Mouse (Mus musculus): ENCODE data around the gene Slc6a6. TPM values are rescaled to one million over a fixed set of nuclear protein-coding genes. Genes with fewer than 3 reads are reported as not detected.

Gene Slc6a6
- polyA plus RNA-seq, 2 experiments, result 41.2 to 43.3 TPM

- Histone ChIP-seq H3K4me3 (replicated peaks; ENCODE audit: low read length) (no peak overlapping the region), H3K9ac (ENCODE audit: low read depth, low read length, severe bottlenecking) (no peak overlapping the region), H3K36me3 (ENCODE audit: control insufficient read depth, insufficient read depth, low read length) (peaks cover 19% of the 10 kb centered on the region), H3K9me3 (ENCODE audit: control insufficient read depth, low read length) (no peaks in the 10 kb centered on the region), H3K27me3 (ENCODE audit: control insufficient read depth, insufficient read depth, low read length) (no peaks in the 10 kb centered on the region), H3K27ac (replicated peaks; ENCODE audit: low read depth, low read length) (no peak overlapping the region), H3K4me2 (replicated peaks; ENCODE audit: low read depth, low read length, severe bottlenecking) (no peak overlapping the region), H3K4me1 (ENCODE audit: control insufficient read depth, insufficient read depth, low read length) (peaks cover 23% of the 10 kb centered on the region)
- ATAC-seq (ENCODE audit: low FRiP score, low read depth) (no peak), DNase-seq (ENCODE audit: low spot score) (no peak)
- 86% methylated on average over 2 of the region's 2 CpGs for WGBS
- TF ChIP-seq POLR2A (IDR thresholded peaks at IDR 0.05; ENCODE audit: borderline replicate concordance, extremely low read depth, insufficient read depth, insufficient read length), result no peak
Observed at GRCm38 (mm10) chr6:91718067-91718466, 34.2 kb downstream of the Slc6a6 start.

- H3K9me3 ChIP-seq (ENCODE audit: control insufficient read depth, low read length), result no peaks in the 10 kb centered on the region
- no peaks in the 10 kb centered on the region for H3K27me3 ChIP-seq (ENCODE audit: control insufficient read depth, insufficient read depth, low read length)
- TF ChIP-seq POLR2A (IDR thresholded peaks at IDR 0.05; ENCODE audit: borderline replicate concordance, extremely low read depth, insufficient read depth, insufficient read length), result no peak
- ATAC-seq (ENCODE audit: low FRiP score, low read depth), result no peak
- no peak overlapping the region for H3K27ac ChIP-seq (replicated peaks; ENCODE audit: low read depth, low read length)
- no peak overlapping the region for H3K4me2 ChIP-seq (replicated peaks; ENCODE audit: low read depth, low read length, severe bottlenecking)
- H3K36me3 ChIP-seq (ENCODE audit: control insufficient read depth, insufficient read depth, low read length), result peaks cover 25% of the 10 kb centered on the region
- H3K4me1 ChIP-seq (ENCODE audit: control insufficient read depth, insufficient read depth, low read length), result peaks cover 23% of the 10 kb centered on the region
- DNase-seq (ENCODE audit: low spot score), result no peak
- 77% methylated on average over 3 of the region's 3 CpGs for WGBS
- H3K9ac ChIP-seq (ENCODE audit: low read depth, low read length, severe bottlenecking), result no peak overlapping the region
- no peak overlapping the region for H3K4me3 ChIP-seq (replicated peaks; ENCODE audit: low read length)
Observed at GRCm38 (mm10) chr6:91718603-91719002, 34.8 kb downstream of the Slc6a6 start.

DNA sequence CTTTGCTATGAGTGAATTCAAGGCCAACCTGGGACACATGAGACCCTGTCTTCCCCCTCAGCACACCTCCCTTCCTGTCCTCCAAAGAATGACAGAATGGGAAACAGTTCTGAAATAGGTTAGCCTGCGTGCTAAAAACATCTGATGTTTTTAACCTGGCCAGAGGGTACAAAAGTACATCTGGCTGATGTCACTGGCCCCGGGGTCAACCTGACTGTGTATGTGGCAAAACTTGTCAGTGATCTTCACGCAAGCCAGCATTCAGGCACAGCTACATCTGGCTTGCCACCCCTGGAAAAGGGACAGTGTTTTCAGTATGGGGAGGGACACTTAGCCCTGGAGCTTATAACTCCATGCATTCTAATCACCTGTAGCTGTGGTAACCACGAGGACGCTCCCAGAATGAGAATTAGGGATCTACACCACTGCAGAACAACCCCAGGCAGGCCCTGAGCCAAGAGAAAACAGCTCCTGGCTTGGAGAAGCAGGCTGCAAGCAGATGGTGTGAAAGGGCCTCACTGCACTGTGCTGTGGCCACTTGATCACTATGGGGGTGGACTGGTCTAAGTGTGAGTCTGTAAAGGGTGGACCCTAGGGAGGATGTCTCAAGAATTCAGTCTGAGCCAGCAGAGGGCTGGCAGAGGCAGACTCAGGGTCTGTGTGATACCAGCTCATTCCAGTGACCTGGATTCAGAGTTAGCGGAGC is 35.3 kb downstream of the Slc6a6 start:
- peak; percentile 39 for ATAC-seq (ENCODE audit: low FRiP score, low read depth)
- Histone ChIP-seq H3K36me3 (ENCODE audit: control insufficient read depth, insufficient read depth, low read length) (peaks cover 31% of the 10 kb centered on the region), H3K9me3 (ENCODE audit: control insufficient read depth, low read length) (no peaks in the 10 kb centered on the region), H3K4me2 (replicated peaks; ENCODE audit: low read depth, low read length, severe bottlenecking) (no peak overlapping the region), H3K4me1 (ENCODE audit: control insufficient read depth, insufficient read depth, low read length) (peaks cover 23% of the 10 kb centered on the region), H3K4me3 (replicated peaks; ENCODE audit: low read length) (no peak overlapping the region), H3K27ac (replicated peaks; ENCODE audit: low read depth, low read length) (peak overlapping the region; percentile 74), H3K9ac (ENCODE audit: low read depth, low read length, severe bottlenecking) (no peak overlapping the region), H3K27me3 (ENCODE audit: control insufficient read depth, insufficient read depth, low read length) (no peaks in the 10 kb centered on the region)
- no peak for TF ChIP-seq POLR2A (IDR thresholded peaks at IDR 0.05; ENCODE audit: borderline replicate concordance, extremely low read depth, insufficient read depth, insufficient read length)
- WGBS, result 64% methylated on average over 6 of the region's 6 CpGs
- no peak for DNase-seq (ENCODE audit: low spot score)

DNA sequence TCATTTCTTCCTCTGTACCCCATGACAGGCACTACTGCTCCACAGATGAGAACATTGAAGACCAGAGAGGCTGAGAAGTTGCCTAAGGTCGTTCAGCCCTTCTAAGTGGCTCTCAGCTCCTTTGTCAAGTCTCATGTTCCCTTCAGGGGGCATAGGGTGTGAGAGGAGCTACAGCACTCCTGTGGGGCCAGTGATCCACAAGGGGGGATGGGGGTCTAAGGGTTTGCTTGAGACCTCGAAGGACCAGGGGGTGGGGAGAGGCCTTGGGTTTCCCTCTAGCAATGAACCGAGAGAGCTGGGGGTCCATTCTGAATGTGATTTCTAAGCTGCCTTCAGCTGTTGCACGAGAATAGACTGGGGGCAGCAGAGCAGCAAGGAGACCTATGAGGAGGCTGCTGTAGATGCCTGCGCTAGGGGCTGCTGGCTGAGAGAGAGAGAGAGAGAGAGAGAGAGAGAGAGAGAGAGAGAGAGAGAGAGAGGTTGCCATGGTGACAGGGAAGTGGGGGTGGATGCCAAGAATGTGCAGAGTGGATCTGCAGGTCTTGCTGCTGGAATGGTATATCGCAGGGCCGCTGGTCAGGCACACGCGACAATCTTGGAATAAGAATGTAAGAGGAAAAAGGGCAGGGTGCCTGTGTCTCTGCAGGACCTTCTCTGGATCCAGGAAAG is 36.1 kb downstream of the Slc6a6 start:
- H3K4me2 ChIP-seq (replicated peaks; ENCODE audit: low read depth, low read length, severe bottlenecking), result 0 out of 2 replicates have a peak overlapping the region, but pooled peaks have one; percentile 3
- no peak overlapping the region for H3K4me3 ChIP-seq (replicated peaks; ENCODE audit: low read length)
- H3K4me1 ChIP-seq (ENCODE audit: control insufficient read depth, insufficient read depth, low read length), result peaks cover 23% of the 10 kb centered on the region
- peak overlapping the region; percentile 74 for H3K27ac ChIP-seq (replicated peaks; ENCODE audit: low read depth, low read length)
- 15% methylated on average over 9 of the region's 9 CpGs for WGBS
- no peak for TF ChIP-seq POLR2A (IDR thresholded peaks at IDR 0.05; ENCODE audit: borderline replicate concordance, extremely low read depth, insufficient read depth, insufficient read length)
- no peaks in the 10 kb centered on the region for H3K27me3 ChIP-seq (ENCODE audit: control insufficient read depth, insufficient read depth, low read length)
- peaks cover 35% of the 10 kb centered on the region for H3K36me3 ChIP-seq (ENCODE audit: control insufficient read depth, insufficient read depth, low read length)
- H3K9ac ChIP-seq (ENCODE audit: low read depth, low read length, severe bottlenecking), result no peak overlapping the region
- ATAC-seq (ENCODE audit: low FRiP score, low read depth) (peak; percentile 65), DNase-seq (ENCODE audit: low spot score) (peak; percentile 82)
- H3K9me3 ChIP-seq (ENCODE audit: control insufficient read depth, low read length), result no peaks in the 10 kb centered on the region

GRCm38 (mm10) chr6:91720588-91721214 is 36.8 kb downstream of the Slc6a6 start:
- DNase-seq (ENCODE audit: low spot score), result no peak
- Histone ChIP-seq H3K4me1 (ENCODE audit: control insufficient read depth, insufficient read depth, low read length) (peaks cover 23% of the 10 kb centered on the region), H3K36me3 (ENCODE audit: control insufficient read depth, insufficient read depth, low read length) (peaks cover 40% of the 10 kb centered on the region), H3K9me3 (ENCODE audit: control insufficient read depth, low read length) (no peaks in the 10 kb centered on the region), H3K27ac (replicated peaks; ENCODE audit: low read depth, low read length) (no peak overlapping the region), H3K27me3 (ENCODE audit: control insufficient read depth, insufficient read depth, low read length) (no peaks in the 10 kb centered on the region), H3K9ac (ENCODE audit: low read depth, low read length, severe bottlenecking) (no peak overlapping the region), H3K4me3 (replicated peaks; ENCODE audit: low read length) (no peak overlapping the region), H3K4me2 (replicated peaks; ENCODE audit: low read depth, low read length, severe bottlenecking) (0 out of 2 replicates have a peak overlapping the region, but pooled peaks have one; percentile 3)
- no peak for TF ChIP-seq POLR2A (IDR thresholded peaks at IDR 0.05; ENCODE audit: borderline replicate concordance, extremely low read depth, insufficient read depth, insufficient read length)
- 50% methylated on average over 4 of the region's 4 CpGs for WGBS
- peak; percentile 17; the same call in 1 of the 2 replicates for ATAC-seq (ENCODE audit: low FRiP score, low read depth)

All from limb, embryonic 14.5 days (tissue).